Mouse (Mus musculus) ES-E14 (cell line): ENCODE measurements around the gene Nt5c2.

Experiments
- CHD2 ChIP-seq: IDR thresholded peaks from 2 replicates; pipeline ENCODE4 v1.6.1; 2014; ENCODE audit warnings: mild to moderate bottlenecking, low read depth, low read length, inconsistent platforms
- HCFC1 ChIP-seq: IDR thresholded peaks from 2 replicates; pipeline ENCODE4 v1.6.1; 2012; ENCODE audit warnings: low read length, inconsistent platforms, borderline replicate concordance; ENCODE audit not compliant: insufficient read depth
- MAFK ChIP-seq: IDR thresholded peaks from 2 replicates; pipeline ENCODE4 v1.6.1; 2014; ENCODE audit warnings: mild to moderate bottlenecking, low read depth, low read length, inconsistent platforms; ENCODE audit not compliant: insufficient read depth
- ZC3H11A ChIP-seq: IDR thresholded peaks from 2 replicates; pipeline ENCODE4 v1.6.1; 2012; ENCODE audit warnings: low read depth, mild to moderate bottlenecking, inconsistent platforms, low read length, borderline replicate concordance
- ZNF384 ChIP-seq: IDR thresholded peaks from 2 replicates; pipeline ENCODE4 v1.6.1; 2012; ENCODE audit warnings: low read depth, low read length, inconsistent platforms

DNA sequence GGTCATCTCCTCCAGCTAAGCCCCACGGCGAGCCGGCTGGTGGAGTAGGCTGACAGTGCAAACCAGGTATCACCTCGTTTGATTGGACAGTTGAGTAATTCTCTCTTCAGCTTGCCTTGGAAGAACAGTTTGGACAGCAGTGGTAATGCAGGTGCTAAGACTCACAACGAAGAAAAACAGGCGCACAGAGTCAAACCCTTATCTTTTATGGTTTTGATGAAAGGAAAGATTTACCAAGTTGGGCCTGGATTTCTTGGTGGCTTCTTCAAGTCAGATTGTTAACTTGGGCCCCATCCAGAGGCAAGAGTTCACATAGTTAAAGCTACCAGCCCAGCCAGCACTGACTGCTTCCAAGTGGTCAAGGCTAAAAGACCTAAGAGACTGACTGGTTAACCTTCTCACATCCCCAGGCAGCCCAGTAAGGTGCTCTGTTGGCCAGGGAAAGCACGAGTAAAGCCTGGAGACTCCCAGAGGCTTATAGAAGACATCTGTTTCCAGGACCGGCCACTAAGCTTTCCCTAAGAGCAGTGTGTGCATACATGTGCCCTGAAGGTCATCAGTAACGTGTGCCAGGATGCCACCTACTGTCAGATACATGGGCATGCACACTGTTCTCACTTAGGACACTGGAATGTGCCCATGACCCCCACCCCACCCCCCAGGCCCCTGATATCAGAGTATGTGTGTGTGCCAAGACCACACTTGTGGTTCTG, 157.5 kb downstream of the Nt5c2 start:
- TF ChIP-seq ZC3H11A: no peak
- TF ChIP-seq HCFC1: no peak
- TF ChIP-seq MAFK: no peak
- no peak for TF ChIP-seq ZNF384
- no peak for TF ChIP-seq CHD2
